Mouse (Mus musculus): ENCODE results near the gene Asah2. TPM values are rescaled to one million over a fixed set of nuclear protein-coding genes. Genes with fewer than 3 reads are reported as not detected.
"Not testable (repeated sequence)": the region's sequence is repeated elsewhere in the genome, so short reads cannot be mapped to it uniquely, and the experiment has no call there.

Asah2 gene
- polyA plus RNA-seq, 1 experiment, result 0.01 TPM

DNA sequence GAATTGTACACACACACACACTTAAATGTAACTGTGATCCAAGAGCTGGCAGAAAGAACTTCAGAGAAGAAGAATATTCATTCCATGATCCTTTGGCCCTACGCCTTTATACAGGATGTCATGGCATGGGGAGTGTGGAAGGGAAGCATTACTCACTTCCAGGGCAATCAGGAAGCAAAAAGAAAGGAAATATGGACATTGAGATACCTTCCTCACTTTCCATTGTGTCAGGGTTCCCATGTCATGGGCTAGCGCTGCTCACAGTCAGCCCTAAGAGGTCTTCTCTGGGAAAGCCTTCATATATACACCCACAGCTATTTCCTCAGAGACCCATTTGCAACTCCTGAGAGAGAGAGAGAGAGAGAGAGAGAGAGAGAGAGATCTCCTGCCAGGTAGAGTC, 1.3 kb downstream of the Asah2 start:
- Histone ChIP-seq H3K4me1 (ENCODE audit: control insufficient read depth) (peaks cover 7% of the 10 kb centered on the region), H3K9me3 (ENCODE audit: control insufficient read depth, low read length) (no peaks in the 10 kb centered on the region), H3K27me3 (ENCODE audit: control insufficient read depth) (peaks cover 5% of the 10 kb centered on the region), H3K4me3 (replicated peaks) (no peak overlapping the region), H3K36me3 (ENCODE audit: control insufficient read depth) (no peaks in the 10 kb centered on the region)
- TF ChIP-seq GATA1 (IDR thresholded peaks at IDR 0.05; ENCODE audit: low read length), result no peak
- no peak for TF ChIP-seq TAL1 (IDR thresholded peaks at IDR 0.05; ENCODE audit: low read length)

DNA sequence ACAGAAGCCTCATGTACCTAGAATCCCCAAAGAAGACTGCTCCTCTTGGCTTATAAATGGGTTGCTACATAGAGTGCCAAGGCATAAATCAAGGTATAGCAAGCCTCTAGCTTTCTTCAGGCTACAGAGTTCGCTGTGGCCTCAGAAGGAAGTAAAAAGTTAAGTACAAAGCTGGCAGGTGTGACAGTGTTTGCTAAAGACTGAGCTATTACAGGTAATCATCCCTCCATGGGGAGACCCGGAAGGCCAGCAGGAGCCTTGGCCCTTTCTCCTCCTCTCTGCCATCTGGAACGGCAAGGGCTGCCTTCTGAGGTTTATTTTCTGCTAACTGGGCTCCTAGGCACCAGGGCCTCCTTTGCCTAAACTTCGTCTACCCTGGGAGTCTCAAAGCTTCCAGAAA, 3.8 kb downstream of the Asah2 start:
- Histone ChIP-seq H3K9me3 (ENCODE audit: control insufficient read depth, low read length) (no peaks in the 10 kb centered on the region), H3K4me3 (replicated peaks) (no peak overlapping the region), H3K4me1 (ENCODE audit: control insufficient read depth) (peaks cover 5% of the 10 kb centered on the region), H3K36me3 (ENCODE audit: control insufficient read depth) (no peaks in the 10 kb centered on the region), H3K27me3 (ENCODE audit: control insufficient read depth) (peaks cover 5% of the 10 kb centered on the region)
- no peak for TF ChIP-seq TAL1 (IDR thresholded peaks at IDR 0.05; ENCODE audit: low read length)
- TF ChIP-seq GATA1 (IDR thresholded peaks at IDR 0.05; ENCODE audit: low read length), result no peak

DNA sequence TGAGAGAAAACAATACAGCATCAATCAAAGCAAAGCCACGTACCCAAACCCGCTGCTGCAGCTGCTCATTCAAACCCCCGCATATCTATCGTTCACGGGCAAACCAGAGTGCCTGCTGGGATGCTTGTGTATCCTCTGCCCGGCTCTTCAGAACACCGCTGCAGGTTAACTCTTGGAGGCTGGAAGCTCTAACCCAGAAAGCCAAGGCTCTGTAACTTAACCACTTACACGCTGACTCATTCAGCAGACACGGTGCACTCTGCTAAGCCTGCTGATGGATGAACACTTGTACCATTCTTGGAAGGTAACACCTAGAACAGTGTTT, 5.1 kb downstream of the Asah2 start:
- H3K9me3 ChIP-seq (ENCODE audit: control insufficient read depth, low read length), result no peaks in the 10 kb centered on the region
- no peaks in the 10 kb centered on the region for H3K36me3 ChIP-seq (ENCODE audit: control insufficient read depth)
- no peak overlapping the region for H3K4me3 ChIP-seq (replicated peaks)
- H3K4me1 ChIP-seq (ENCODE audit: control insufficient read depth), result peaks cover 3% of the 10 kb centered on the region
- H3K27me3 ChIP-seq (ENCODE audit: control insufficient read depth), result peaks cover 3% of the 10 kb centered on the region
- TF ChIP-seq GATA1 (IDR thresholded peaks at IDR 0.05; ENCODE audit: low read length) (no peak), TAL1 (IDR thresholded peaks at IDR 0.05; ENCODE audit: low read length) (no peak)

DNA sequence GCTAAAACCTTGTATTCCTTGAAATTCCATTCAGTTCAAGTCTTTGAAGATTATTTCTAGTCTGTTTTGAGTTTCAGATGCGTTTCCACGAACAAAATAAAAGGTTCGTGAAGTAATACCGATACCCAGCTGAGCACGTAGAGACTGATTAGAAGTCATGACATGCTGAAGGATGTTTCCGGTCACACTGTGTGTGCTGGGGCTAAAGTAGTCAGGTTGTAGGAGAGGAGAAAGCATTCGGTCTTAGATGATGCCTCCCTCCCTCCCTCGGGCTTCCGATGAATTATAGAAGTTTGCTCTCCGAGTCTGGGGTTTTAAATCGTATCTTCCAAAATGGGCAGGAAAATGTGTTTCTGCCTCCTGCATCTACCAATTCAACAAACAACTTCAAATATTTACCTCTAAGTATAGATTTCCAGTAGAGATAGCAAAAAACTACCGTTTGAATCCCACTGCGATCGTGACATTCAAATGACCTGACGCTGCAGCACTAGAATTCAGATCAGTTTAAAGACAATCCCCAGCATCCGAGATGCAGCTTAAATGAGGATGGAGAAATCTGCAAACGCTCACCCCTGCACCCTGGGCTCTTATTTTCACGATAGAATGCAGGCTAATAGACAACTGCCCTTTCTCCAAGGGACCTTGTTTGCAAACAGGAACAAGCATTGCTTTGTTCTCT, 5.6 kb downstream of the Asah2 start:
- H3K4me1 ChIP-seq (ENCODE audit: control insufficient read depth), result no peaks in the 10 kb centered on the region
- 0 out of 2 replicates have a peak, but pooled peaks cover 2% of the 10 kb centered on the region for H3K27me3 ChIP-seq (ENCODE audit: control insufficient read depth)
- no peaks in the 10 kb centered on the region for H3K36me3 ChIP-seq (ENCODE audit: control insufficient read depth)
- no peak overlapping the region for H3K4me3 ChIP-seq (replicated peaks)
- TF ChIP-seq GATA1 (IDR thresholded peaks at IDR 0.05; ENCODE audit: low read length) (no peak), TAL1 (IDR thresholded peaks at IDR 0.05; ENCODE audit: low read length) (no peak)
- H3K9me3 ChIP-seq (ENCODE audit: control insufficient read depth, low read length), result no peaks in the 10 kb centered on the region

DNA sequence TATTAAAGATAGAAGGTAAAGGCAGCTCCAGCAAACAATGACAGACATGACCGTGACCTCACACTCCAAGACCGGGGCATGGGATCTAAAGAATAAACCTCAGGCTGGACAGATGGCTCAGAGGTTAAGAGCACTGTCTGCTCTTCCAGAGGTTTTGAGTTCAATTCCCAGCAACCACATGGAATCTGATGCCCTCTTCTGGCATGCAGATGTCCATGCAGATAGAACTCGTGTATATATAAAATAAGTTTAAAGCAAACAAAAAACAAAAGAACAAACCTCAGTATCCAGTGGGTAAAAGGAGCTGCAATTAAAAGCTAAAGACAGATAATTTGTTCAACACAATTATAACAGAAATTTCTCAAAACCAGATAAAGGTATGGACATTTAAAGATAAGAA, 9.4 kb downstream of the Asah2 start:
- Histone ChIP-seq H3K4me3 (replicated peaks) (no peak overlapping the region), H3K4me1 (ENCODE audit: control insufficient read depth) (no peaks in the 10 kb centered on the region), H3K9me3 (ENCODE audit: control insufficient read depth, low read length) (no peaks in the 10 kb centered on the region), H3K27me3 (ENCODE audit: control insufficient read depth) (0 out of 2 replicates have a peak, but pooled peaks cover 2% of the 10 kb centered on the region), H3K36me3 (ENCODE audit: control insufficient read depth) (no peaks in the 10 kb centered on the region)
- TF ChIP-seq TAL1 (IDR thresholded peaks at IDR 0.05; ENCODE audit: low read length) (no peak), GATA1 (IDR thresholded peaks at IDR 0.05; ENCODE audit: low read length) (no peak)

DNA sequence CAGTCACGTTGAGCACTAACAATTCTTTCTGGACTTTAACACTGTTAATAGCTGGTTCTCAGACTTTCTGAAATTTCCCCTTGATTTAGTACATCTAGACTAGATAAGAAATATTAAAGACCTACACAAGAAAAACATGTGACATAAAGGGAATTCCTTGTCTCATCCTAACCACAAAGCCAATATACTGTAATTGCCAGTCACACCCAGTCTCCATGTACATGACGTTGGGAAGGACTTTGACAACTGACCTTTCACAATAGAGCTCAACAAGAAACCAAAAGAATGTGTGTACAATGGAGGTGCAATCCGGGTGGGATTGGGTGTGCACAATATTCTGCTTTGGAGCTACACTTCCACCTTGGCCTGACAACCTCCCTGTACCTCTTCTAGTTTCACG, 15.7 kb downstream of the Asah2 start:
- TF ChIP-seq GATA1 (IDR thresholded peaks at IDR 0.05; ENCODE audit: low read length) (no peak), TAL1 (IDR thresholded peaks at IDR 0.05; ENCODE audit: low read length) (no peak)

DNA sequence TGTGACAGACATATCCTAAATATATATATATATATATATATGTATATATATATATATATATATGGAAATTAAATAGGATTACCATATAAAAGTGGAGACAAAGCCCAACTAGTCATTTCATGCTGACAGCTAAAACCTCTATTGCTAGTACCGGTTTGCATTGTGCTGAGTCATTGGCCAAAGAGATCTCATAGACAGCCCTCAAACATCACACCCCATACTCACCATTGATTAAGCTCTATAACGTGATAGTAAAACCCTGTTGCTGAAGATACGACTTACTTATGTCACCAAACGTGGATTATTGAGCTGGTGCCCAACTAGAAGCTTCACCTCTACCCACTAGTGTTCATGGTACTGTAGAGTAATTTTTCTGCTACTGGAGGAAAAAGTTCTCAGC, 17.2 kb downstream of the Asah2 start:
- Histone ChIP-seq H3K4me1 (ENCODE audit: control insufficient read depth) (no peaks in the 10 kb centered on the region), H3K27me3 (ENCODE audit: control insufficient read depth) (no peaks in the 10 kb centered on the region), H3K36me3 (ENCODE audit: control insufficient read depth) (no peaks in the 10 kb centered on the region), H3K4me3 (replicated peaks) (no peak overlapping the region), H3K9me3 (ENCODE audit: control insufficient read depth, low read length) (no peaks in the 10 kb centered on the region)
- TF ChIP-seq TAL1 (IDR thresholded peaks at IDR 0.05; ENCODE audit: low read length), result no peak
- TF ChIP-seq GATA1 (IDR thresholded peaks at IDR 0.05; ENCODE audit: low read length), result no peak

More for the DNA sequence above, 15.7 kb downstream of the Asah2 start:
- Histone ChIP-seq H3K4me1 (ENCODE audit: control insufficient read depth) (no peaks in the 10 kb centered on the region), H3K36me3 (ENCODE audit: control insufficient read depth) (no peaks in the 10 kb centered on the region), H3K9me3 (ENCODE audit: control insufficient read depth, low read length) (no peaks in the 10 kb centered on the region), H3K4me3 (replicated peaks) (no peak overlapping the region), H3K27me3 (ENCODE audit: control insufficient read depth) (no peaks in the 10 kb centered on the region)

DNA sequence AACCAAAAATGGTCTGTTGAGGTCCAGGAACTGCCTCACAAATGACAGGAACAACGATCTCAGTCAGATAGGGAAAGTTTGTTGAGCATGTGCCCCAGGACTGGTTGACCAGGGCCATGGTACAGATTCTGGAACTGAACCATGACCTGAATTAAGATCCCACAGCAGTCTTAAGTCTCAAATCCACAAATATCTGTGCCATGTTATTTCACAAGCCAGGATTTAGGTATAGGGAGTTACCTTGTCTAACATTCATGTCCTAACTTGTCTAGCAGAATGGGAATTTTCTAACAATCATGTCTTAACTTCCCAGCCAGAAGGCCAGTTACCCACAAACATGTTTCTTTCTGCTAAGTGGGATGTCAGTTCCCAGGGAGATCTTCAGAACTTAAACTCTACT, 19.4 kb downstream of the Asah2 start:
- Histone ChIP-seq H3K36me3 (ENCODE audit: control insufficient read depth) (no peaks in the 10 kb centered on the region), H3K4me3 (replicated peaks) (no peak overlapping the region), H3K4me1 (ENCODE audit: control insufficient read depth) (no peaks in the 10 kb centered on the region), H3K9me3 (ENCODE audit: control insufficient read depth, low read length) (no peaks in the 10 kb centered on the region), H3K27me3 (ENCODE audit: control insufficient read depth) (no peaks in the 10 kb centered on the region)
- TF ChIP-seq GATA1 (IDR thresholded peaks at IDR 0.05; ENCODE audit: low read length), result no peak
- no peak for TF ChIP-seq TAL1 (IDR thresholded peaks at IDR 0.05; ENCODE audit: low read length)

DNA sequence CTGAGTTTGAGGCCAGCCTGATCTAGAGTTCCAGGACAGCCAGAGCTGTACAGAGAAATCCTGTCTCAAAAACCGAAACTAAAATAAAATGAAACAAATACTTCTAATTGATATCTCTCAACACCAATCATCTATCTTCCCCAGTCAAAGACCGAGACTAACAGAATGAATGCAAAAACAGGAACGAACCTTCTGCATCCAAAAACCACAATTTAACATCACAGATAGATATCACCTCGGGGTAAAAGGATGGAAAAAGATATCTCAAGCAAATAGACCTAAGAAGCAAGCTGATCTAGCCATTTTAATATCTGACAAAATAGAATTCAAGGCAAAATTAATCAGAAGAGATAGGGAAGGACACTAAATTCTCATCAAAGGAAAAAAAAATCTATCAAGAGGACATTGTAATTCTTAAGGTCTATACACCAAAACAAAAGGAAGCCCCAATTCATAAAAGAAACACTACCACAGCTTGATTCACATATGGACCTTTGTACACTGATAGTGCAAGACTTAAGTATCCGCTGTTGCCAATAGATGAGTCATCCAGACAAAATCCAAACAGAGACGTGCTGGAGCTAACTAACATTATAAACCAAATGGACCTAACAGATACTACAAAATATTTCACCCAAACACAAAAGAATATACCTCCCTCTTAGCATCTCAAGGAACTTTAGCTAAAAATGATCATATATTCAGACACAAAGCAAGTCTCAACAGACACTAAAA, 20.1 kb downstream of the Asah2 start:
- no peak overlapping the region for H3K4me3 ChIP-seq (replicated peaks)

DNA sequence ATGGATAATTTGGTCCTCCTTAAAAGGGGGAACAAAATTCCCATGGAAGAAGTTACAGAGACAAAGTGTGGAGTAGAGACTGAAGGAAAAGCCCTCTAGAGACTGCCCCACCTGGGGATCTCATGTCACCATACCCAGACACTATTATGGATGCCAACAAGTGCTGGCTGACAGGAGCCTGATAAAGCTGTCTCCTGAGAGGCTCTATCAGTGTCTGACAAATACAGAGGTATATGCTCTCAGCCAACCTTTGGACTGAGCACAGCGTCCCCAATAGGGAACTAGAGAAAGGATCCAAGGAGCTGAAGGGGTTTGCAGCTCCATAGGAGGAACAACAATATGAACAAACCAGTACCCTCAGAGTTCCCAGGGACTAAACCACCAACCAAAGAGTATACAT, 23.2 kb downstream of the Asah2 start:
- not testable (repeated sequence) for H3K36me3 ChIP-seq (ENCODE audit: control insufficient read depth); H3K4me3 ChIP-seq (replicated peaks); H3K4me1 ChIP-seq (ENCODE audit: control insufficient read depth); H3K27me3 ChIP-seq (ENCODE audit: control insufficient read depth); H3K9me3 ChIP-seq (ENCODE audit: control insufficient read depth, low read length)

More for the DNA sequence above, 20.1 kb downstream of the Asah2 start:
- H3K36me3 ChIP-seq (ENCODE audit: control insufficient read depth), result no peaks in the 10 kb centered on the region
- no peak for TF ChIP-seq TAL1 (IDR thresholded peaks at IDR 0.05; ENCODE audit: low read length)
- no peak for TF ChIP-seq GATA1 (IDR thresholded peaks at IDR 0.05; ENCODE audit: low read length)
- H3K9me3 ChIP-seq (ENCODE audit: control insufficient read depth, low read length), result no peaks in the 10 kb centered on the region
- no peaks in the 10 kb centered on the region for H3K4me1 ChIP-seq (ENCODE audit: control insufficient read depth)
- no peaks in the 10 kb centered on the region for H3K27me3 ChIP-seq (ENCODE audit: control insufficient read depth)

Data from erythroblast, embryonic 14.5 days (primary cell).